Mouse (Mus musculus) CD4-positive, CD25-positive, alpha-beta regulatory T cell, adult 9 weeks (primary cell): ENCODE results near the gene Sgcg. TPM values are rescaled to one million over a fixed set of nuclear protein-coding genes. Genes with fewer than 3 reads are reported as not detected.

Experiments
- polyA plus RNA-seq: library from polyadenylated mRNA; unstranded; fragments of 100-300 nt; shearing (Covaris generic); gene quantifications from one replicate; pipeline ENCODE4 v1.2.1, GENCODE M21; 2017

The Sgcg gene
- not detected for polyA plus RNA-seq

DNA sequence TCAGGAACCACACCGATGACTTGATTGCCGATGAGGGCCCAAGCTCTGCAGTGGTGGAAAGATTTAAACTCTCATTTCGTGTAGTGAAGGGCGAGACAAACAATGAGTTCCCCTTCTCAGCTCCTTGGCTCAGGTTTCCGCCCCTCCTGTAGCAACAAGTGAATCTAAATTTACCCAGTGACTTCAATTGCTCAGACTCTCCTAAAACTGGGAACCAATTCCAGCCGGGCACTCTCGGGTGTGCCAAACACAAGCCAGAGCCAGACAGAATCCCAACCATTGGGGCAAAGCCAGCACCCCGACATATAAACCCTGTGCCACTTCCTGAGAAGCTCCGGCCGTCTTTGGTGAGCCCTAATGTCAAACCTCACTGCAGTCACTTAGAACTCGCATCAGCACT is at the start of gene Sgcg:
TSS of gene Sgcg (minus strand) at position 139 of the 400 bp plus-strand sequence.

Other genes starting within 250 kb of the Sgcg start
- gene Tnfrsf19, start 212.0 kb downstream of the Sgcg start, polyA plus RNA-seq = 0.26 TPM
- 6.6 TPM for gene Sacs, start 120.0 kb downstream of the Sgcg start, polyA plus RNA-seq
- gene Arl11, start 51.3 kb upstream of the Sgcg start, polyA plus RNA-seq = 0.43 TPM
- gene Ebpl, start 101.9 kb upstream of the Sgcg start, polyA plus RNA-seq = 9.4 TPM
- 45.2 TPM for gene Kpna3, start 181.4 kb upstream of the Sgcg start, polyA plus RNA-seq